Mouse (Mus musculus) cerebellum, adult 9-11 months (tissue): Measurements from ENCODE around the gene 3110040M04Rik.
"Not testable (repeated sequence)": the region's sequence is repeated elsewhere in the genome, so short reads cannot be mapped to it uniquely, and the experiment has no call there.

Experiments
- DNase-seq: peaks from one replicate; pipeline ENCODE4 v3.0.0; 2022

3110040M04Rik gene

GRCm38 (mm10) chr1:151203818-151204217 lies at the start of gene 3110040M04Rik:
3110040M04Rik (plus strand) TSS chr1:151204121.
- DNase-seq, result not testable (repeated sequence)

- not testable (repeated sequence) for DNase-seq
Measured at GRCm38 (mm10) chr1:151154131-151154530, 49.8 kb upstream of the 3110040M04Rik start.

- DNase-seq, result no peak
Measured at GRCm38 (mm10) chr1:151156129-151156528, 47.8 kb upstream of the 3110040M04Rik start.

- no peak for DNase-seq
Measured at GRCm38 (mm10) chr1:151156777-151157632, 46.9 kb upstream of the 3110040M04Rik start.

- no peak for DNase-seq
Measured at GRCm38 (mm10) chr1:151157963-151158856, 45.7 kb upstream of the 3110040M04Rik start.

GRCm38 (mm10) chr1:151158857-151159510 lies 44.9 kb upstream of the 3110040M04Rik start:
- no peak for DNase-seq

GRCm38 (mm10) chr1:151166031-151166430 lies 37.9 kb upstream of the 3110040M04Rik start:
- DNase-seq, result no peak

GRCm38 (mm10) chr1:151167297-151168047 lies 36.4 kb upstream of the 3110040M04Rik start:
- peak; percentile 9 for DNase-seq

- DNase-seq, result no peak
Measured at GRCm38 (mm10) chr1:151168637-151169036, 35.3 kb upstream of the 3110040M04Rik start.

- DNase-seq, result no peak
Measured at GRCm38 (mm10) chr1:151171572-151172461, 32.1 kb upstream of the 3110040M04Rik start.

- DNase-seq, result no peak
Measured at GRCm38 (mm10) chr1:151177030-151177936, 26.6 kb upstream of the 3110040M04Rik start.

GRCm38 (mm10) chr1:151177937-151178271 lies 26.0 kb upstream of the 3110040M04Rik start:
- no peak for DNase-seq

- DNase-seq, result no peak
Measured at GRCm38 (mm10) chr1:151178505-151179083, 25.3 kb upstream of the 3110040M04Rik start.

- no peak for DNase-seq
Measured at GRCm38 (mm10) chr1:151180167-151180566, 23.8 kb upstream of the 3110040M04Rik start.

- not testable (repeated sequence) for DNase-seq
Measured at GRCm38 (mm10) chr1:151182266-151182665, 21.7 kb upstream of the 3110040M04Rik start, which contains the start of gene Gm47985. Gm47985 (plus strand) TSS chr1:151182537.

GRCm38 (mm10) chr1:151186186-151186585 lies 17.7 kb upstream of the 3110040M04Rik start:
- not testable (repeated sequence) for DNase-seq

GRCm38 (mm10) chr1:151186879-151187424 lies 17.0 kb upstream of the 3110040M04Rik start:
- DNase-seq, result not testable (repeated sequence)

- DNase-seq, result no peak
Measured at GRCm38 (mm10) chr1:151188469-151188868, 15.5 kb upstream of the 3110040M04Rik start.

GRCm38 (mm10) chr1:151192075-151192474 lies 11.8 kb upstream of the 3110040M04Rik start, which contains the start of gene Gm8947:
Gm8947 (plus strand) TSS chr1:151192376.
- not testable (repeated sequence) for DNase-seq
